Mouse (Mus musculus) Muller cell, postnatal 12 days (primary cell): Measurements from ENCODE around the gene Ifnar1.
"Not testable (repeated sequence)": the region's sequence is repeated elsewhere in the genome, so short reads cannot be mapped to it uniquely, and the experiment has no call there.

ENCODE experiments used
- DNase-seq: peaks from one replicate; pipeline ENCODE4 v3.0.0-alpha.2; 2015; ENCODE audit errors: inconsistent ontology term

Gene Ifnar1

DNA sequence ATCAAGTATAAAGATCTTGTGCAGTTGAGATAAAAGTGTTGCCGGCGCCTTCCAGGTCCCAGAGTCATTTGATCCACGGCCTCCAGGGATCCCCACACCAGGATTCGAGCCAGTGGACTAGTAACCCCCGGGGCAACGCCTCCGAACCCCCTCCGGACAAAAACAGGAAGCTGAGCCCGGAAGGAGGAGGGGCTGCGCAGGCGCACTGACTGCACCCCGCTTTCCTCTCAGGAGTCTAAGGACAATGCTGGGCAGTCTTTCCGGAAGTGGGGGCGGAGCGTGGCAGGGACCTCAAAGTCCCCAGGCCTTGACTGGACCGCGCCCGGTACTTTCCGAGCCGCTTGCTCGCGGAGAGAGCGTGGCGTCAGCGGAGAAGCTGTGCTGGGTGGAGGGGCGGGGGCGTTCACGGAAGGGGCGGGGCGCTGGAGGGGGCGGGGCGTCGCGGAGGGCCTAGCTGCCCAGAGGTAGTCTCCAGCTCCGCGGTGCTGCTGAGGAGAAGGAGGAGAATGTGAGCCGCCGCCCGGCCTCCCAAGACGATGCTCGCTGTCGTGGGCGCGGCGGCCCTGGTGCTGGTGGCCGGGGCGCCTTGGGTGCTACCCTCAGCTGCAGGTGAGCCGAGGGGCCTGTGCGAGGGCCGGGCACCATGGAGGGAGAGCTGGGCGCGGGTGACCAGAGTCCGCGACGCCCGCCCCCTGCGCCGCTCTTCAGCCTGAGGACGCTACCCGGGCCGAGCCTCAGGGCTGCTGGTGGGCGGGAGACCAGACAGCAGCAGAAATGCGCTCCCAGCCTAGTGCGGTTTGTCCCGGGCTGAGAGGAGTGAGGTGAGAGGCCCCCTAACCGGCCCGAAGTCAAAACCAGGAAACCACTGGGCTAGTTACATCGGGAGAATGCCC lies at the start of gene Ifnar1:
TSS of gene Ifnar1 (plus strand) at position 431 of the 893 bp plus-strand sequence.
- peak; percentile 100 for DNase-seq

DNA sequence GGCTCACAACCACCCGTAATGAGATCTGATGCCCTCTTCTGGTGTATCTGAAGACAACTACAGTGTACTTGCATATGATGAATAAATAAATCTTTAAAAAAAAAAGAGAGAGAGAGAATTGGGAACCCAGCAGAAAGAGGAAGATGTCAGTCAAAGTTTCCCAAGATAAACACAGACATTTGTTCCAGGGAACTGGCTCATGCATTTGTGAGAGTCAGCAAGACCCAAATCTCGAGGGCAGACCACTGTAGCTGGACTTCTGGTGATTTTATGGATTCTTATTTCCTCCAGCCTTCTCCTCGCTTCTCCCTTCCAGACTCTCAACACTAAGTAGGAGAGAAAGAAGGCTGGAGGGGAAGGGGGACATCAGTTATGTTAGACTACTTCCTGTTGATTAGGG lies 47.0 kb upstream of the Ifnar1 start:
- no peak for DNase-seq

GRCm38 (mm10) chr16:91438599-91438998 lies 46.4 kb upstream of the Ifnar1 start:
- not testable (repeated sequence) for DNase-seq

GRCm38 (mm10) chr16:91441366-91441765 lies 43.7 kb upstream of the Ifnar1 start:
- no peak for DNase-seq

GRCm38 (mm10) chr16:91441811-91442240 lies 43.2 kb upstream of the Ifnar1 start:
- DNase-seq, result no peak

DNA sequence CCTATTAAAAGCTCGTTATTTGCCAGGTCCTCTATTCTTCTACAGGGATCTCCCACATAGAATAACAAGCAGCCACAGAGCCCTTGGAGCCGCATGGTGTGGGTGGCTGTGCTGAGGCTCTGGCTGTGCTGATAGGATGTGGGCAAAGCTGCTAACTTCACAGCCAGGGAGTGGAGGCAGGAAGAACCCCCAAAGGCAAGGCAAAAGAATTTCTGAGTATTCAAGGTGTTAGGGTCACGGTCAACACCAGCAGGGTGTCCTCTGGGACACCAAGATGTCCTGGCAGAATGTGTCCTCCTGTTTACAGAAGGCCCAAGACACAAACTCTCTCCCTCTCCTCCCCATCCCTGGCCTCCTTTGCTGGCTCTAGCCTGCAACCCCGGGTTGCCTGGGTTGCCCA lies 42.6 kb upstream of the Ifnar1 start:
- no peak for DNase-seq

DNA sequence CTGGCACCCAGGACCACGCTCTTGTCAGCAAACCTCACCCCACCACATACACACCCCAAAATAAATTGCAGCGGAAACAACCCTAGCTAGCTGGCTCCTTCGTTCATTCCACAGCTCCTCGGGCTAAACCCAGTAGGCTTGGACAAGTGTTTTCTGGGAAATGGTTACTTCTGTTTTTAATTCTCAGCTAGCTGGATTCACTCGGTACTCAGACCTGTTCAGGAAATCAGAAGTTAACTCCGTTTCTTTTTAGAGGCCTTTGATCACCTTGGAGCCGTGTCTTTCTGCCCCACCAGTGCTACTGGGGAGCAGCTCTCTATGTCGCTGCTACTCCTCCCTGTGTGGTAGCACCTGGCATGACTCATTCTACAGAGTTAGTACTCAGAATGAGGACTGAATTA lies 41.8 kb upstream of the Ifnar1 start:
- DNase-seq, result no peak

DNA sequence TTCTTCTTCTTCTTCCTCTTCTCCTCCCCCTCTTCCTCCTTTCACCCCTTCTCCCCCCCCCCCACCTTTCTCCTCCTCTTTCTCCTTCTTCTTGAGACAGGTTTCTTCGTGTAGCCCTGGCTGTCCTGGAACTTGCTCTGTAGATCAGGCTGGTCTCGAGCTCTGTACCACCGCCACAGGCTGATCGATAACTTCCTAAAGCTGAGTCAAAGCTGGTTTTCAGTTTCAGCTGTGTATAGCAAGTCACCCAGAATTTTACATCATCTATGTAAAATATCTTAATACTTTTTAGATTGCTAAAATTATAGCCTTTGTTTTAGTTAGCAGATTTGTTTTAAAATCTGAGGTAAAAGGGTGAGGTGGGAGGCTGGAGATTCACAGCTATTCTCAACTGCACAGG lies 40.2 kb upstream of the Ifnar1 start:
- DNase-seq, result no peak

DNA sequence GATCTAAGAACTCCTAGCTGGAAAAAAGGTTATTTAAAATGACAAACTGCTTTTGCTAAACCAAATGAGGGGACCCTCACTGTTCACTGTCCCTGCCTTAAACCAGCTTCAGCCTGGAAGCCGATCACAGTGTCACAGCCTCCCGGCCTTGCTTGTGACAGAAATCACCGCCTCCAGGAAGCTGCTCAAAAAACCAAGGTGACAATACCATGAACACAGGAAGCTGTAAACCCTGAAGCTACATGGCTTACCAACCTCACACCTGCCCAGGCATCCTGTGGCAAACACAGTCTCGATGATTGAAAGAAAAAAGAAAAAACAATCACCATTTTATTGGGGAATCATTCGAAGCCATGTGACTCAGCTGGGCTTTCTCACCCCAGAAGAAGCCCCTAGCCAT lies 39.5 kb upstream of the Ifnar1 start:
- DNase-seq, result no peak

DNA sequence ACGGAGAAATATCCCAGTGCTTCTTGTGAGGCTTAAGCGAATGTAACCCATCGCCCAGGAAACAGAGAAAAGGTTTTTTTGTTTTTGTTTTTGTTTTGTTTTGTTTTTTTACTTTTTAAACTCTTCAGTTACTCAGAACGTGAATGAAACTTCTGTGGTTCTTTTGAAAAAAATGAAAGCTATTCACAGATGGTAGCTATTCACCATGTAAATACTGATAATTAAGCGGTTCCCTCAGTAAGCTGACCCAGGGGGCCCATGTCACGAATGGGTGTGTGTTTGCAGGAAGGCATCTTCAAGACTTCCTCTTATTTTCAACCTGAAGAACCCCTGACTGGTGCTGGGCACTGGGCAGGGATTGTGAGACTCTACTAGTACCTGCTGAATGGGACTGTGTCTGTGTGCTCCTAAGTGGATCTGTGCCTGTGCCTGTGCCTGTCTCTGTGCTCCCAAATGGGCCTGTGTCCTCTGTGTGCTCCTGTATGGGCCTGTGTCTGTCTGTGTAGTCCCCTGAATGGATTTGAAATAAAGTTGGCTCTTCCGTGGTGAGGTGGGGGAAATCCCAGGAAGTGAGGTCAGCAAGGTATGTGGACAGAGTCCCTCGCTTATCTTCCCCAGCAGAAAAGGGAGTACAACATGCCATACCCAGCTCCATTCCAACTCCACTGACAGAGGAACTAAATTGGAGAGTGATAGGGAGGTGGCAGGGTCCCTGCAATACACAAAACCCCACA lies 38.1 kb upstream of the Ifnar1 start:
- DNase-seq, result no peak

DNA sequence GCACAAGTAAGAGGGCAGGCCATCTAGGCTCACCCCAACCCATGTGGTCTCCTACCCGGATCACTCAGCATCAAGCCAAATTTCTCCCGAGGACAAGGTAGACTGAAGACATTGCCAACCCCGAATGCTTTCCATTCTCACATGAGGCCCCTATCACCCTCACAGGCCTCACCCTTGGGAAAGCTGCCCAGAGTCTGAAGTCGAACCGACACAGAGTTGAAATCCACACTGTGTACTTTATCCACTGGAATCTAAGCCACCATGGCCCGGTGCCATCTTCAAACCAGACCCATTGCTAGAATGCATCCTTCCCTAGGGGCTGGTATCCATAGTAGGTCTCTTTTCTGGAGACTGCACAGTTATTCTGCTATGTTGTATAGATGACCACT lies 37.5 kb upstream of the Ifnar1 start:
- no peak for DNase-seq

DNA sequence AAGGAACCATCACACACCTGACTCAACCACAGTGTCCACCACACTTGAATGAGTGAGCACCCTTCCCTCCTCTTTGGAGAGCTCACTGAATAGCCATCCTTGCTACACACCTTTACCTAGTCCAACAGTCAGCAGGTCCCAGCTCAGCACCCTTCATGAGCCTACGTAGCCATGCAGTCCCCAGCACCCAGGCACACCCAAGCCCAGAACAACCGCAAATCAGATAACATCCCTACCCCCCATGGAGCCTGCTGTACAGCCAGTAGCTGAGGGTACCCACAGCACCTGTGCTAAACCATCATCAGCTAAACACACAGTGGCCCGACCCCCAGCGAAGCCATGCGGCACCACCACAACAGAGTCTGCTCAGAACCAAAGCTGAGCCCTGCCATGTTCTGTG lies 37.0 kb upstream of the Ifnar1 start:
- no peak for DNase-seq

DNA sequence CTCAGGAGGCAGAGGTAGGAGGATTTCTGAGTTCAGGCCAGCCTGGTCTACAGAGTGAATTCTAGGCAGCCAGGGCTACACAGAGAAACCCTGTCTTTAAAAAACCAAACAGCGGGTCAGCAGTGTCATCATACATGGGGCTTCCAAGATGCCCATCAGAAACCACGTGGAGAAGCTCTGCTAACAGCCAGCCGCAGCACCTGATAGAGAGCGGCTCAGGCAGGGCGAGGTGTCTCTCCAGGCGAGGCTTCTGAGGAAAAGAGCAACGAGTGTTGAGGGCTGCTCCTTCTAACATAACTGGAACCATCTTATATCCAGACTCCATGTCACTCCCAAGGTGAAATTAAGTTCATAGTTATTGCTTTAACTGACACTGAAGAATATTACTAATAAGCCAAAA lies 36.1 kb upstream of the Ifnar1 start:
- no peak for DNase-seq

DNA sequence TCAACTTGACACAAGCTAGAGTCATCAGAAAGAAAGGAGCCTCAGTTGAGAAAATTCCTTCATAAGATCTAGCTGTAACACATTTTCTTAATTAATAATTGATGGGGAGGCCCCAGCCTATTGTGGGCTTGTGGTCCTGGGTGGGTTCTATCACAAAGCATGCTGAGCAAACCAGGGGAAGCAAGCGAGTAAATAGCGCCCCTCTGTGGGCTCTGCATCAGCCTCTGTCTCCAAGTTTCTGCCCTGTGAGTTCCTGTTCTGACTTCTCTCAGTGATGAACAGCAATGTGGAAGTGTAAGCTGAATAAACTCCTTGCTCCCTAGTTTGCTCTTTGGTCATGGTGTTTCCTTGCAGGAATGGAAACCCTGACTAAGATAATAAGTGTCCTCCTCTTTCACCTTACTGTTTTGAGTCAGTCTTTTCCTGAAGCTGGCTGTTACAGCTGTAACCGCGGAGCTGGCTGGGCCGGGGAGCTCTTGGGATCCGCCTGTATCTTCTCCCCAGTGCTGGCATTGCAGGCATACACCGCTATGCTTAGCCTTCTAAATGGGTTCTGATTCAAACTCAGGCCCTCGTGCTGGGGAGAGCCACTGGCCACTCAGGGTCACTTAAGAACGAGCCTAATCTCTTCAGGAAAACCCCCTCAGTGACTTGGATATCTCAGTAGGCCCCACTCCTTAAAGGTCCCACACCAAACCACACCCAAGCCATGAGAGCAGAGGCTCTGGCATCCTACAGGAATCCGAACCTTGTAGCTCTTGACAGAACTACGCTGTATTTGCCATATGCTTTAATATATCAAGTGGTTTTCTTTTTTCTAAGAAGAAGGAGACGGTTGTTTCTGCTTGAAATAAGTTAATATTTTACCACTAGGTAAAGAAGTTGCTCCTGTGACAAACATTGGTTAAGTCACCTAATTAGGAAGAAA lies 34.6 kb upstream of the Ifnar1 start:
- DNase-seq, result no peak

GRCm38 (mm10) chr16:91451949-91452348 lies 33.1 kb upstream of the Ifnar1 start:
- DNase-seq, result no peak

DNA sequence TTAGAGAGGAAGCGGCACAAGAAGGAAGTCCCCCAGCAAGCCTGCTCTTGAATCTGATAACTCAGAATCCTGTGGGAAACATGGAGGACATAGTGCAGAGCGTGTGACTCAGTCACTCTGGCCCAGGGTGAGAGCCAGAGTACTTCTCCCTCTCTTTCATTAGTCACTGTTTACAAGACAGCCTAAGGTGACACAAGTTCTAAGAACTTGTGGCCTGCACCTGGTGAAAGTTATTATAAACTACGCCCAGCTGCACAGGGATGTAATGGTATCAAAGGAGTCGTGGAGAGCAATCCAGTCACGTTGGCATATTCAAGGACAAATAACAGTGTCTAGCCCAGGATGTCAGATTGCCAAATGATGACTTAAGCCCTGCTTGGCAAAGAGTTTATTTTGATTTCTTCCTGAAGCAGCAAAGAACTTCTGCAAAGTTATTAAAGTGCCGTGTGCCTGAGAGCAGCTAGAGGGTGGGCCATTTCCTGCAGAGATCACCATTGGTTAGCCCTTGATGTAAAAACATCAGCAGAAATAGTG lies 32.6 kb upstream of the Ifnar1 start:
- DNase-seq, result peak; percentile 43

DNA sequence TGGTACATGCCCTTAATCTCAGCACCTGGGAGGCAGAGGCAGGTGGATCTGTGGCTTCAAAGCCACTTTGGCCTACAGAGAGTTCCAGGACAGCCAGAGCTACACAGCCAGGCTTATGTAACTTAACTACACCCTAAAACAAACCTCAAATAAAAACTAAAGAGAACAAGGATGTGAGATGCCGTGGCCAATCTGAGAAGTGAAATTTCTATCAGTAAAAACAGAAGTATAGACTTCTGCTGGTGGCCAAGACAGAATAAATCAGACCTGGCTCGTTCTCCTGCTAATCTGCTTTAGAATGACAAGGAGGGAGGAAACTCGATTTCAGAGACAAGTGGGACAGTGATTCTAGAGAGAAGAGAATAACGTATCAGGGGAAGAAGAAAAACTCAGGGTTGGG lies 29.2 kb upstream of the Ifnar1 start:
- no peak for DNase-seq

GRCm38 (mm10) chr16:91458301-91458746 lies 26.7 kb upstream of the Ifnar1 start:
- DNase-seq, result no peak

DNA sequence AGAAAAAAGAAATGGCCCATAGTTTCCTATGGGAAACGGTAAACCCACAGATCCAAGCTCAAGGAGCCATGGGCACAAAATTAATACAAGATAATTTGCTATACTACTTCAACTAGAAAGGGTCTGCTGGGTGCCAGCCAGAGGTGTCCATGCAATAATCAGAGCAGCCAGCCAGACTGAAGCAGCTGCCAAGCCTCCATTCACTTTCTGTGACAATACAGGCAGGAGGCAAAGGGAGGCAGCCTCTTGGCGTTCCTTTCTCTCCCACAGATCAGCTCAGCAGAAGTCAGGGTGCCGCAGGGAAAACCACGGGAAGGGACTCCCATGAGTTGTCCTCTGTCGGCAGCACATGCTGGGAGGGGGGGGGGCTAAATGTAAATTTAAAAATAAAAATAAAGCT lies 26.1 kb upstream of the Ifnar1 start:
- DNase-seq, result peak; percentile 60

GRCm38 (mm10) chr16:91459396-91459795 lies 25.6 kb upstream of the Ifnar1 start:
- no peak for DNase-seq

GRCm38 (mm10) chr16:91459841-91460370 lies 25.1 kb upstream of the Ifnar1 start:
- DNase-seq, result no peak
